Mouse (Mus musculus): ENCODE results near the gene Ldha.
"Not testable (repeated sequence)": the region's sequence is repeated elsewhere in the genome, so short reads cannot be mapped to it uniquely, and the experiment has no call there.

Gene Ldha

DNA sequence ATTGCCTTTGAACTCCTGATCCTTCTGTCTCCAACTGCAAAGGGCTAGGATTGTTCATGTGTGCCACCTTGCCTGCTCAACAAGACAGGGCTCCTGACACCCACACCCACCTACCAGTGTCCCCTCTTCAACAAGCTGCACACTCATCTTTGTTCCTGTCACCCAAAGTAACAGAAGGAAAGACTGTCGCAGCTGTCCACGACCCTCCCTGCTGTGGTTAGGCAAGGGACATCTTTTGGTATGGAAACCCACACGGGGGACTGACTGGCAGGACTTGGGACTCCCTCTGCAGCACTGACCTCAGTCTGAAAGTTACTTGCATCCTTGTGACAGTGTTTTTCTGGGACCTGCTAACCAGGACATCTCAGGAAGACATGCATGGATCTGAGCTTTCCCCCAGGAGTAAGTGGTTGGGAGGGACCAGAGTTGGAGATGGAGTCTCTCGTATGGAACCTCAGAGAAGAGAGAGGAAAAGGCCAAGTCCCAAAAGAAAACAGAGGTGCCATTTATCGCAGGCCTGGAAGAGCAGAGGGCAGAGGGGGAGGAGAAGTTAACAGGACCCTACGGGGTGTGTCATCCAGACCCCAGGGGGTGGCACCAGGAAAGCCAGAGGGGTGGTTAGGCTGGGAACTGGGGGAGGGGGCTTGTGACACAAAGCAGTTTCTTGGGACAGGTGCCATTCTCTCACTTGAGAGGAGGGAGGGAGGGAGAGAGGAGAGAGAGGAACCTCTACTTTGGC is at the start of gene Ldha:
Gene Ldha, plus strand, starts transcription at position 689 of the 739 bp plus-strand sequence.
- DNase-seq (ENCODE audit: low spot score in 2 of 2) = no peak

DNA sequence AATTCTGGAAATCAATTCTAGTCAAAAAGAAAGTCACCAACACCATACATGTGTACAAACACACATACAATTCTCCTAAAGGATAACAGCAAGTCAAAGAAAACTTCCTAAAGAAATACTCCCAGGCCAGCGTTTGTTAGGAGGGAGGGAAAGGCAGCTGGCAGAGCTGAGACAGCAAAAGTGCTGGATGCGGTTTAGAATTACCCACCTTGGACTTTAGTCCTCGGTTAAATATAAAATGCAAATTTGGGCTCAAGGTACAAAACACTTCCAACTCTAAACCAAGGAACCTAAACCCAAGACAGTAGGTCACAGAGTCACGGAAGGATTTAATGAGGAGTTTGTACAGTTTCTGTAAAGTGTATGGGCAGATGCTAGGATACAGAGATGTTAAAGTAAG is 47.4 kb upstream of the Ldha start:
- no peak for DNase-seq (ENCODE audit: low spot score in 2 of 2)

- peak; percentile 96 to 97 for DNase-seq (ENCODE audit: low spot score in 2 of 2)
Measured at GRCm38 (mm10) chr7:46795287-46796205, 45.7 kb upstream of the Ldha start, which contains the start of the genes Hps5 and Gtf2h1. Gene Hps5, minus strand, starts transcription at chr7:46796064. Gene Gtf2h1, plus strand, starts transcription at chr7:46796103.

DNA sequence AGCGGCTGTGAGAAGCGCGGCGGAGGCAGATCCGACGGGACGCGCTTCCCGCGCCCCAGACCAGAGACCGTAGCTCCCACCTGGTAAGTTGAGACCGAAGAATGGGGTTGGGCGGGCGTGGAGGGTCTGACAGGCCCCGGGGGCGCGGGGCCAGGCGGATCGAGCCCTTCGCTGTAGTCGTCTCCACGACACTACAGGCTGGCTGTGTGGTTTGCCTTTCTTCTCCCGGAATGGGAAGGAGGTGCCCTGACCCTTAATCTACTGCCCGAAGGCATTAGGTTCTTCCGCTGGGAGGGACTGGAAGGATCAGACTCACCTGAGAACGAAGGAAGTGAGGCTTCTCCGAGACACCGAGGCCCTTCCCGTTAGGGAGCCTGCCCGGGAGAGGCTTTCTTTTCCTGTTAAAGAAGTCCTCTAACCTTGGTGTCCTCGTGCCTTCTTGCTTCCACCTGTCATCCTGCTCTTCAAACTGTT is 45.0 kb upstream of the Ldha start:
- DNase-seq (ENCODE audit: low spot score in 2 of 2) = no peak

DNA sequence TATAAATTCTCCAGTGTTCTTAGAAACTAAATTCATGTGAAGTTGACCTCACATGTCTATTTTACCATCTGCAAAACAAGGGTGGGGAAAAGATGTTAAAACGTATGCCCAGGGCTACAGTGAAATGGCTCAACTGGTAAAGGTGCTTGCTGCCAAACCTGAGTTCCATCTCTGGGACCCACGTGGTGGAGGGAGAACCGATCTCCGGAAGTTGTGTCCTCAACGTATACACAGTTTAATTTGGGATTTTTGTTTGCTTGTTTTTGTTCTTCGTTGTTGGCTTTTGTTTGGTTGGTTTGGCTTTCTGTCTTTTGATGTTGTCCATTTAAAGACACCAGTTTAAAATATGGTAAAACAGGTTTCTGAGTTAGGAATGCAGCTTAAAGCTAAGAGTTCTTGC is 44.5 kb upstream of the Ldha start:
- no peak for DNase-seq (ENCODE audit: low spot score in 2 of 2)

DNA sequence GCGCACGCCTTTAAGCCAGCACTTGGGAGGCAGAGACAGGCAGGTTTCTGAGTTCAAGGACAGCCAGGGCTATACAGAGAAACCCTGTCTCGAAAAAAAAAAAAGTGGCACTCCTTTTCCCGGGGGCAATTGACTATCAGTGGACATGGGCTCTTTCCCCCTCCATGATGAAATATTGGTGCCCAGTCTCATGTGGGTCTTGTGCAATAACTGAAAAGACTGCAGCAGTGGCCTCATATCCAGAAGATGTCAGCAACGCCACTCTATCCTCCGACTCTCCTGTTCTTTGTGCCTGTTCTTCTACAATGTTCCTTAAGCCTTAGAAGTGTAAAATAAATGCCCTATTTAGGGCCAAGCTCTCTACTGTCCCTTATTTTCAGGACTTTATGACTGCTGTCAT is 30.9 kb upstream of the Ldha start:
- DNase-seq (ENCODE audit: low spot score in 2 of 2) = no peak

GRCm38 (mm10) chr7:46814012-46814411 is 27.3 kb upstream of the Ldha start:
- no peak for DNase-seq (ENCODE audit: low spot score in 2 of 2)

DNA sequence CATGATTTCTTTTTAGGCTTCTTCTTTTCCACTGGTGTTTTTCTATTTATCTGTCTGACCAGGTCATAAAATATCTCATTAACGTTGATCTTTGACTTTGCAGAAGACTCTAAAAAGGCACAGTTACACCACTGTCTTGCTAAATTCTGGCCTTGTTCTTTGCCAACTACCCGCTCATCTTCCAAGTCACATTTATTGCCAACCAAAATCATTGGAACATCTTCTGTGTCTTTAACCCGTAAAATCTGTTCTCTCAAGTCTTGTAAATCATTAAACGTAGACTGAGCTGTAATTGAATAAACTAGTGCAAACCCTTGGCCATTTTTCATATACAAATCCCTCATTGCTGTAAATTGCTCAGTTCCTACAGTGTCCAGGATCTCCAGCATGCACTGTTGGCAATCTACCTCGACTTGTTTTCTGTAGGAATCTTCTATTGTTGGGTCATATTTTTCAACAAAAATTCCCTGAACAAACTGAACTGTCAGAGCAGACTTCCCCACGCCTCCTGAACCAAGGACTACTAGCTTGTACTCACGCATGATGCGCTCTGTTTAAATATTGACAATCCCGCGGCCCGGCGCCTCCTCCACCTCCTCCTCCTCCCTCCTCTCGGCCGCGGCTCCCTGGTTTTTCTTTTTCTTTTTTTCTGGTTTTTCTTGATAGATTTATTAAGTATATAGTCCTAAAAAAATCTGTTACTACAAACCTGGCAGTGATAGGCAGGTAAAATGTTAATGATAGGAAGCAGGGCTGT is 20.2 kb upstream of the Ldha start:
- DNase-seq (ENCODE audit: low spot score in 2 of 2) = not testable (repeated sequence)

GRCm38 (mm10) chr7:46827046-46827802 is 14.1 kb upstream of the Ldha start:
- no peak for DNase-seq (ENCODE audit: low spot score in 2 of 2)

- no peak for DNase-seq (ENCODE audit: low spot score in 2 of 2)
Measured at GRCm38 (mm10) chr7:46827803-46828184, 13.5 kb upstream of the Ldha start.

DNA sequence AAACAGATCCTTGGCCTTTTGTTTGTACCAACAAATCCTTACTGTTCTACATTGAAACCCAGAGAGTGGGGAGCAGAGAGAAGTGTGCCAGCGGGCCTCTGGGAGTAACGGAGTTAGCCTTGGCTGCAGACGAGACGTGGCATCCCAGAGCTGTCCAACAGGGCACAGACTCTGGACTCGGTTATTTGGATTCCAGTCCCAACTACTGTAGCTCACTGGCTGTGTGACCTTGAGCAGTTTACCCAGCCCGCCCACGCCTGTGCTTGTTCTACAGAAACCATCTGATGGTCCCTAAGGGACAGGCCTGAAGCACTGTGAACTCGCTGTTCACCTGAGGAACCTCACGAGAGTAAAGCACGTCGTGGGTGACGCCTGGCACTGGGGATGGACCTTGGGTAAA is 11.4 kb upstream of the Ldha start:
- no peak for DNase-seq (ENCODE audit: low spot score in 2 of 2)

GRCm38 (mm10) chr7:46830799-46831590 is 10.3 kb upstream of the Ldha start:
- DNase-seq (ENCODE audit: low spot score in 2 of 2) = no peak

- no peak for DNase-seq (ENCODE audit: low spot score in 2 of 2)
Measured at GRCm38 (mm10) chr7:46831693-46832092, 9.6 kb upstream of the Ldha start.

- DNase-seq (ENCODE audit: low spot score in 2 of 2) = not testable (repeated sequence)
Measured at GRCm38 (mm10) chr7:46832112-46832810, 9.0 kb upstream of the Ldha start.

GRCm38 (mm10) chr7:46833266-46833665 is 8.0 kb upstream of the Ldha start:
- no peak for DNase-seq (ENCODE audit: low spot score in 2 of 2)

GRCm38 (mm10) chr7:46833670-46834255 is 7.5 kb upstream of the Ldha start:
- DNase-seq (ENCODE audit: low spot score in 2 of 2) = no peak

DNA sequence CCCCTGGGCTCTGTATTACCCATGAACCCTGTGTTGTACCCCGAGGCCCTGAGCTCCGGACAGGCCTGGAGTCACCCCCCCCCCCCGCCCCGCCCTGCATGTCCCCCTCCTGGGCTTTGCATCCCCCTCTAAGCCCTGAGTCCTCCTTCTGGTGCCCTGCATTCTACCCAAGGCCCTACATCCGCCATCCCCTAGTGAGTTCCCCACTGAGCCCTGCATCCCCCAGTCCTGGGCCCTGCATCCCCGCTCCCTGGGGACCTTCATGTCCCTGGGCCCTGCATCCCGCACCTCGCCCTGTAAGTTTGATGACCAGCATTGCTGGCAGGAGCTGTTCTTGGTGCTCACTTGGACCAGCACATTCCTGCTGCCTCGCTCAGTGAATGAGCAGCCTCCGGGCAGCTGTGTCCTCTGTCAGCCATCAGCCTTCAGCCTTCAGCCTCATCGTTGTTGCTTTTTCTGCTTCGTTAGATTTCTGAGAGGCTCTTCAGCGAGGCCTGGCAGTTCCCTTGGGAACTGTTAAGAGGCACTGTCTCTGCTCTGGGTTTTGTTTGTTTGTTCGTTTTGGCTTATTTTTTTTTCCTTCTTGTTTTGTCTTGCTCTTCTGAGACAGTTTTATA is 6.2 kb upstream of the Ldha start:
- no peak for DNase-seq (ENCODE audit: low spot score in 2 of 2)

DNA sequence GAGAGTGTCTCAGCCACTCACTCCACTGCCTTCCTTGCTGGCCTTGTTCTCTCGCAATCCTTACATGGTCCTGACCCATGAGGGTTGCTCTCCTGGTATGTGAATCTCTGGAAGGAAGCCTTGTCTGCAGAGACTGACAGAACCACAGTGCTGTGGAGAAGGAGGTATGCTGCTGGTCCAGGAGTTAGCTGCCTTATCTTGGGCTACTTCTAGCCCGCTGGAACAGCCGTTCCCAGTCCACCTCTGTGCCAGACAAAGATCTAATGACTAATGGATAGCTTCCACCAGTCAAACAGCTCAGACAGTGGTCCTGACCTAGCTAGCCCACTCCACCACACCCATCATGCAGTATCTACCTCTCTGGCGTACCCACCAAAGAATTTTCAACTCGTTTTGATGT is 4.9 kb upstream of the Ldha start:
- no peak for DNase-seq (ENCODE audit: low spot score in 2 of 2)

- no peak for DNase-seq (ENCODE audit: low spot score in 2 of 2)
Measured at GRCm38 (mm10) chr7:46837073-46837472, 4.2 kb upstream of the Ldha start.
